Mouse (Mus musculus): Measurements from ENCODE around the gene Srp54a. TPM values are rescaled to one million over a fixed set of nuclear protein-coding genes. Genes with fewer than 3 reads are reported as not detected.
"Not testable (repeated sequence)": the region's sequence is repeated elsewhere in the genome, so short reads cannot be mapped to it uniquely, and the experiment has no call there.

Srp54a gene
- polyA plus RNA-seq, 1 experiment from 2014 or later = 93.6 TPM

- no peak for ATAC-seq
- ChIA-PET POLR2A (interaction anchor here (1.2 kb wide), 1 partner anchor 8 kb away, joined by 3 read pairs; no protein-coding TSS in a partner anchor), CTCF (no interaction called here)
- in situ Hi-C loops (cut with MboI; ENCODE audit: low pct_unique_long_range_greater_than_20kb) = no loop called here
- TF ChIP-seq CTCF (IDR thresholded peaks at IDR 0.05) = no peak
- no peaks in the 10 kb centered on the region for H3K27me3 ChIP-seq
- no peak for DNase-seq (ENCODE audit: low read depth, low spot score)
Observed at GRCm38 (mm10) chr12:55060212-55060898, 19.7 kb upstream of the Srp54a start.

GRCm38 (mm10) chr12:55061006-55061405 is 19.1 kb upstream of the Srp54a start:
- no peaks in the 10 kb centered on the region for H3K27me3 ChIP-seq
- POLR2A ChIA-PET = interaction anchor here (1.2 kb wide), 1 partner anchor 9 kb away, joined by 3 read pairs; no protein-coding TSS in a partner anchor
- no peak for TF ChIP-seq CTCF (IDR thresholded peaks at IDR 0.05)
- DNase-seq (ENCODE audit: low read depth, low spot score) = no peak
- no peak for ATAC-seq
- CTCF ChIA-PET = no interaction called here
- in situ Hi-C loops (cut with MboI; ENCODE audit: low pct_unique_long_range_greater_than_20kb) = no loop called here

- CTCF ChIA-PET = no interaction called here
- H3K27me3 ChIP-seq = no peaks in the 10 kb centered on the region
- no peak for TF ChIP-seq CTCF (IDR thresholded peaks at IDR 0.05)
- no peak for DNase-seq (ENCODE audit: low read depth, low spot score)
- POLR2A ChIA-PET = no interaction called here
- ATAC-seq = no peak
- in situ Hi-C loops (cut with MboI; ENCODE audit: low pct_unique_long_range_greater_than_20kb) = no loop called here
Observed at GRCm38 (mm10) chr12:55062141-55062540, 17.9 kb upstream of the Srp54a start.

- POLR2A ChIA-PET = no interaction called here
- no peaks in the 10 kb centered on the region for H3K27me3 ChIP-seq
- ATAC-seq = no peak
- in situ Hi-C loops (cut with MboI; ENCODE audit: low pct_unique_long_range_greater_than_20kb) = no loop called here
- DNase-seq (ENCODE audit: low read depth, low spot score) = no peak
- CTCF ChIA-PET = no interaction called here
- no peak for TF ChIP-seq CTCF (IDR thresholded peaks at IDR 0.05)
Observed at GRCm38 (mm10) chr12:55072495-55072894, 7.6 kb upstream of the Srp54a start.

- in situ Hi-C loops (cut with MboI; ENCODE audit: low pct_unique_long_range_greater_than_20kb) = no loop called here
- POLR2A ChIA-PET = no interaction called here
- CTCF ChIA-PET = no interaction called here
- no peaks in the 10 kb centered on the region for H3K27me3 ChIP-seq
- DNase-seq (ENCODE audit: low read depth, low spot score) (no peak), ATAC-seq (no peak)
- TF ChIP-seq CTCF (IDR thresholded peaks at IDR 0.05) = no peak
Observed at GRCm38 (mm10) chr12:55073686-55074085, 6.4 kb upstream of the Srp54a start.

GRCm38 (mm10) chr12:55075296-55075695 is 4.8 kb upstream of the Srp54a start:
- ChIA-PET POLR2A (no interaction called here), CTCF (no interaction called here)
- DNase-seq (ENCODE audit: low read depth, low spot score) = no peak
- no peaks in the 10 kb centered on the region for H3K27me3 ChIP-seq
- TF ChIP-seq CTCF (IDR thresholded peaks at IDR 0.05) = peak; percentile 1
- in situ Hi-C loops (cut with MboI; ENCODE audit: low pct_unique_long_range_greater_than_20kb) = no loop called here
- ATAC-seq = no peak

GRCm38 (mm10) chr12:55078706-55079105 is 1.4 kb upstream of the Srp54a start:
- H3K27me3 ChIP-seq; CTCF ChIA-PET; in situ Hi-C loops (cut with MboI; ENCODE audit: low pct_unique_long_range_greater_than_20kb); POLR2A ChIA-PET; DNase-seq (ENCODE audit: low read depth, low spot score); ATAC-seq: not testable (repeated sequence)
- TF ChIP-seq CTCF (IDR thresholded peaks at IDR 0.05) = peak; percentile 44

GRCm38 (mm10) chr12:55080601-55080942 is 510 bp downstream of the Srp54a start:
- DNase-seq (ENCODE audit: low read depth, low spot score); H3K27me3 ChIP-seq; CTCF ChIA-PET; in situ Hi-C loops (cut with MboI; ENCODE audit: low pct_unique_long_range_greater_than_20kb); POLR2A ChIA-PET: not testable (repeated sequence)
- peak; percentile 45 for ATAC-seq

GRCm38 (mm10) chr12:55092127-55092526 is 12.1 kb downstream of the Srp54a start:
- in situ Hi-C loops (cut with MboI; ENCODE audit: low pct_unique_long_range_greater_than_20kb); ATAC-seq; CTCF ChIA-PET; POLR2A ChIA-PET; H3K27me3 ChIP-seq; DNase-seq (ENCODE audit: low read depth, low spot score): not testable (repeated sequence)

- in situ Hi-C loops (cut with MboI; ENCODE audit: low pct_unique_long_range_greater_than_20kb); POLR2A ChIA-PET; H3K27me3 ChIP-seq; ATAC-seq; DNase-seq (ENCODE audit: low read depth, low spot score); CTCF ChIA-PET: not testable (repeated sequence)
Observed at GRCm38 (mm10) chr12:55112616-55113015, 32.6 kb downstream of the Srp54a start.

GRCm38 (mm10) chr12:55124242-55124641 is 44.2 kb downstream of the Srp54a start, which contains the start of gene Fam177a:
TSS of gene Fam177a (plus strand) at chr12:55124469.
- POLR2A ChIA-PET; in situ Hi-C loops (cut with MboI; ENCODE audit: low pct_unique_long_range_greater_than_20kb); H3K27me3 ChIP-seq; CTCF ChIA-PET; DNase-seq (ENCODE audit: low read depth, low spot score): not testable (repeated sequence)
- peak; percentile 96 for ATAC-seq

- CTCF ChIA-PET; POLR2A ChIA-PET; DNase-seq (ENCODE audit: low read depth, low spot score); H3K27me3 ChIP-seq; in situ Hi-C loops (cut with MboI; ENCODE audit: low pct_unique_long_range_greater_than_20kb): not testable (repeated sequence)
- peak; percentile 31 for ATAC-seq
Observed at GRCm38 (mm10) chr12:55124731-55125130, 44.7 kb downstream of the Srp54a start.

- ATAC-seq; POLR2A ChIA-PET; DNase-seq (ENCODE audit: low read depth, low spot score); in situ Hi-C loops (cut with MboI; ENCODE audit: low pct_unique_long_range_greater_than_20kb); H3K27me3 ChIP-seq; CTCF ChIA-PET: not testable (repeated sequence)
Observed at GRCm38 (mm10) chr12:55135540-55135939, 55.5 kb downstream of the Srp54a start.

- CTCF ChIA-PET; H3K27me3 ChIP-seq; DNase-seq (ENCODE audit: low read depth, low spot score); in situ Hi-C loops (cut with MboI; ENCODE audit: low pct_unique_long_range_greater_than_20kb); ATAC-seq; POLR2A ChIA-PET: not testable (repeated sequence)
Observed at GRCm38 (mm10) chr12:55137859-55138258, 57.8 kb downstream of the Srp54a start.

GRCm38 (mm10) chr12:55154559-55155448 is 74.7 kb downstream of the Srp54a start, which contains the start of gene Srp54b:
TSS of gene Srp54b (plus strand) at chr12:55155104.
- DNase-seq (ENCODE audit: low read depth, low spot score); in situ Hi-C loops (cut with MboI; ENCODE audit: low pct_unique_long_range_greater_than_20kb); POLR2A ChIA-PET; H3K27me3 ChIP-seq; CTCF ChIA-PET: not testable (repeated sequence)
- ATAC-seq = peak; percentile 84
